Mouse (Mus musculus) liver, embryonic 11.5 days (tissue): ENCODE measurements around the gene Pex10. TPM values are rescaled to one million over a fixed set of nuclear protein-coding genes. Genes with fewer than 3 reads are reported as not detected.
"Not testable (repeated sequence)": the region's sequence is repeated elsewhere in the genome, so short reads cannot be mapped to it uniquely, and the experiment has no call there.

Experiments used
- ATAC-seq: fragments of 200-750 bp; cut with Nextera tagmentation; replicated peaks from 2 replicates; pipeline ENCODE4 v1.8.0; 2017; ENCODE audit warnings: moderate number of reproducible peaks, mild to moderate bottlenecking, moderate TSS enrichment, moderate library complexity; ENCODE audit not compliant: low FRiP score
- DNase-seq: peaks from one replicate; pipeline ENCODE4 v3.0.0-alpha.2; 2017; ENCODE audit warnings: low spot score
- H3K27ac ChIP-seq: fragments of 300-500 bp; sonication (generic); 2 replicates; pipeline ENCODE4 v1.5.1; 2014; ENCODE audit warnings: mild to moderate bottlenecking, low read depth, low read length, control low read depth
- H3K27me3 ChIP-seq: fragments of 300-500 bp; sonication (generic); replicated peaks from 2 replicates; pipeline ENCODE4 v1.6.1; 2014; ENCODE audit warnings: low read length, mixed read lengths; ENCODE audit not compliant: control insufficient read depth, insufficient read depth
- H3K36me3 ChIP-seq: fragments of 300-500 bp; sonication (generic); 2 replicates; pipeline ENCODE4 v1.6.1; 2014; ENCODE audit warnings: mild to moderate bottlenecking, low read length, moderate library complexity, mixed read lengths; ENCODE audit not compliant: control insufficient read depth, insufficient read depth
- H3K4me1 ChIP-seq: fragments of 300-500 bp; sonication (generic); replicated peaks from 2 replicates; pipeline ENCODE4 v1.6.1; 2014; ENCODE audit warnings: low read length, mixed read lengths; ENCODE audit not compliant: control insufficient read depth, insufficient read depth
- H3K4me2 ChIP-seq: fragments of 300-500 bp; sonication (generic); 2 replicates; pipeline ENCODE4 v1.6.1; 2014; ENCODE audit warnings: mild to moderate bottlenecking, control low read depth, moderate library complexity
- H3K4me3 ChIP-seq: fragments of 300-500 bp; sonication (generic); 2 replicates; pipeline ENCODE4 v1.5.1; 2014; ENCODE audit warnings: low read depth, low read length, control low read depth
- H3K9ac ChIP-seq: fragments of 300-500 bp; sonication (generic); 2 replicates; pipeline ENCODE4 v1.6.1; 2014; ENCODE audit warnings: low read depth, low read length, control low read depth
- H3K9me3 ChIP-seq: fragments of 300-500 bp; sonication (generic); 2 replicates; pipeline ENCODE4 v1.6.1; 2016; ENCODE audit warnings: low read length, inconsistent platforms, mixed read lengths; ENCODE audit not compliant: control insufficient read depth
- WGBS: fragments of 180-500 bp; shearing (Covaris S2); extraction: QIAGEN DNeasy Blood & Tissue Kit; methylation state at CpG from one replicate; pipeline ENCODE4 v1.1.7; 2014; 5-methylcytosine and 5-hydroxymethylcytosine counted together
- polyA plus RNA-seq: library from polyadenylated mRNA; unstranded; fragments of >200 nt; fragmentation: Nextera tagmentation; extraction: Ambion mirVana; gene quantifications from 2 replicates; pipeline ENCODE4 v1.2.1, GENCODE M21; 2014

Pex10 gene
- polyA plus RNA-seq, 1 experiment from 2014 or later: 7.2 TPM

- no peak overlapping the region for H3K4me2 ChIP-seq
- no peak for DNase-seq
- WGBS: 92% methylated on average over 13 of the region's 13 CpGs
- no peak overlapping the region for H3K9ac ChIP-seq
- no peaks in the 10 kb centered on the region for H3K27me3 ChIP-seq
- H3K4me3 ChIP-seq: no peak overlapping the region
- no peak for ATAC-seq
- H3K36me3 ChIP-seq: peaks cover 37% of the 10 kb centered on the region
- H3K9me3 ChIP-seq: no peaks in the 10 kb centered on the region
- no peak overlapping the region for H3K27ac ChIP-seq
- peaks cover 10% of the 10 kb centered on the region; the same call in 1 of the 2 replicates for H3K4me1 ChIP-seq
These were observed 3.4 kb downstream of the Pex10 start for GRCm38 (mm10) chr4:155070199-155070598.

GRCm38 (mm10) chr4:155070921-155071320 is 4.1 kb downstream of the Pex10 start:
- Histone ChIP-seq H3K36me3 (peaks cover 45% of the 10 kb centered on the region), H3K9ac (no peak overlapping the region), H3K4me3 (no peak overlapping the region), H3K27ac (no peak overlapping the region), H3K4me1 (peaks cover 10% of the 10 kb centered on the region; the same call in 1 of the 2 replicates), H3K27me3 (no peaks in the 10 kb centered on the region), H3K4me2 (no peak overlapping the region), H3K9me3 (no peaks in the 10 kb centered on the region)
- DNase-seq (no peak), ATAC-seq (no peak)
- 92% methylated on average over 5 of the region's 5 CpGs for WGBS

DNA sequence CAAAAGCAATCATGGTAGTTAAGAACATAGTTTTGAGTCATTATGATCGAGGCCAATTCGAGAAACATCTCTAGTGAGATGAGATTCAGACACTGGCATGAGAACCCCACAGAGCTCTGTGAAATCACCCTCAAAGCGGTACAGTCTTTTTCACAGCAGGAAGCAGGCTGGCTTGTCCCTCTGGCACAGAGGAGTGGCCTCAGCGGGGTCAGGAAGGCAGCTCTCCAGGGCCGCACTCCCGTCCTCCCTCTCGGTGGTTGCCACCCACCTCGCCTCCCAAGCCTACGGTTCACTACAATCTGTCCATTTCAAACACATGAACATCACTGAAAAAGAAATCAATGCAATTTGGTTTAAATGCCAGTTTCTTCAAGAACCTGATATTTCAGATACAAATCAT is 7.6 kb downstream of the Pex10 start:
- Histone ChIP-seq H3K27ac (no peak overlapping the region), H3K9me3 (no peaks in the 10 kb centered on the region), H3K36me3 (peaks cover 52% of the 10 kb centered on the region), H3K4me3 (no peak overlapping the region), H3K4me1 (no peaks in the 10 kb centered on the region), H3K9ac (no peak overlapping the region), H3K4me2 (no peak overlapping the region), H3K27me3 (no peaks in the 10 kb centered on the region)
- 86% methylated on average over 9 of the region's 9 CpGs for WGBS
- ATAC-seq: no peak
- DNase-seq: no peak

GRCm38 (mm10) chr4:155075137-155075536 is 8.3 kb downstream of the Pex10 start:
- no peaks in the 10 kb centered on the region for H3K9me3 ChIP-seq
- no peak overlapping the region for H3K27ac ChIP-seq
- no peak overlapping the region for H3K4me2 ChIP-seq
- no peaks in the 10 kb centered on the region for H3K27me3 ChIP-seq
- no peak overlapping the region for H3K9ac ChIP-seq
- DNase-seq (no peak), ATAC-seq (no peak)
- H3K4me1 ChIP-seq: no peaks in the 10 kb centered on the region
- WGBS: 92% methylated on average over 9 of the region's 9 CpGs
- no peak overlapping the region for H3K4me3 ChIP-seq
- H3K36me3 ChIP-seq: peaks cover 52% of the 10 kb centered on the region

DNA sequence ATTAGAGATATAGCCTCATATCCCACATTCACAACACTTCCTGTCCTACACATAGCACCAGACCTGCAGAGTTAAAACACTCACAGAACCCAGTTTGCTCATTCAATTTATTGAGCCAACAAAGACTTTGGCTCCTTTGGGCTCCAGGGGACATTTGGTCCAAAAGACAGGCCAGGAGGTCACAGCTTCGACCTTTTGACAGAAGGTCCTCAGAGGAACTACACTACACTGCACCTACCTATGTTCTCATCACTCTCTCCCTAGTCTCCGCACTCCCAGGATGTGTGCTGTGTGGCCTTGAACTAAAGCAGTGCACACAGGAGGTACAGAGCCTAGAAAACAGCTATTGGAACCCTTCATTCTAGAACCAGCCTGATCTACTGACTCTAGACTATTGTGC is 9.0 kb downstream of the Pex10 start:
- 75% methylated on average over 2 of the region's 2 CpGs for WGBS
- no peak overlapping the region for H3K9ac ChIP-seq
- H3K4me3 ChIP-seq: no peak overlapping the region
- H3K9me3 ChIP-seq: no peaks in the 10 kb centered on the region
- no peak overlapping the region for H3K27ac ChIP-seq
- H3K4me1 ChIP-seq: no peaks in the 10 kb centered on the region
- H3K27me3 ChIP-seq: no peaks in the 10 kb centered on the region
- DNase-seq (no peak), ATAC-seq (no peak)
- H3K36me3 ChIP-seq: peaks cover 51% of the 10 kb centered on the region
- no peak overlapping the region for H3K4me2 ChIP-seq

DNA sequence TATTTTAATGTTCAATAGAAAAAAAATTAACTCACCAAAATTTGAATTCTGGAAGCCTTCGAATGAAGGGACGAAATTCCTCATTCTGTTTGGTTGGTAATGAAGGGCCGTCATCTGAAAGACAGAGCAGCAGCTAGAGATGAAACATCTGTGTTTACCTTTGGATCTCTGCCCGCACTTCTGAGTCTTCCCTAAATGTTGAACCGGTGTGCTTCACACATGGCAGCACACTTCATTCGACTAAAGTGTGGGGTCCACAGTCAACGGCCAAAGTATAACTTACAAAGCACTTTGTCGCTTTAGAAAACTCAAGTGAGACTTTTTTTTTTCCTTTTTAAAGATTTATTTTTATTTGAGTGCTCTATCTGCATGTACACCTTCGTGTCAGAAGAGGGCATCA is 9.9 kb downstream of the Pex10 start:
- H3K4me3 ChIP-seq: no peak overlapping the region
- no peak overlapping the region for H3K4me2 ChIP-seq
- H3K27me3 ChIP-seq: no peaks in the 10 kb centered on the region
- H3K9ac ChIP-seq: no peak overlapping the region
- H3K36me3 ChIP-seq: peaks cover 47% of the 10 kb centered on the region
- no peak overlapping the region for H3K27ac ChIP-seq
- no peaks in the 10 kb centered on the region for H3K9me3 ChIP-seq
- DNase-seq: no peak
- 90% methylated on average over 9 of the region's 9 CpGs for WGBS
- ATAC-seq: no peak
- no peaks in the 10 kb centered on the region for H3K4me1 ChIP-seq

DNA sequence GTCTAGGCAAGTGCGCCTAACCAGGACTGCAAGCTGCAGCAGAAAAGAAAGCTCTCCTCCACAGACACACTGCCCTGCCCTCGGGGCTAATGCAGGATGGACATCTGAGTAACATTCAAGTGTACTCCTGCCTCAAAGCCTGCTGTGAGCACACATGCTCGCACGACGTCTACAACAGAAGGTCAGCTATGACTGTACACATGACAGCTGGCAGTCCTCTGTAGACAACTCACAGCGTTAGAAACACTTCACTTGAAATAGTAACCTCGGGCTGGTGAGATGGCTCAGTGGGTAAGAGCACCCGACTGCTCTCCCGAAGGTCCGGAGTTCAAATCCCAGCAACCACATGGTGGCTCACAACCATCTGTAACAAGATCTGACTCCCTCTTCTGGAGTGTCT is 12.0 kb downstream of the Pex10 start:
- H3K9me3 ChIP-seq, H3K27ac ChIP-seq, H3K4me2 ChIP-seq, H3K4me3 ChIP-seq, H3K9ac ChIP-seq, H3K27me3 ChIP-seq, ATAC-seq, DNase-seq, H3K4me1 ChIP-seq: not testable (repeated sequence)
- peaks cover 39% of the 10 kb centered on the region for H3K36me3 ChIP-seq
- WGBS: 91% methylated on average over 10 of the region's 10 CpGs

DNA sequence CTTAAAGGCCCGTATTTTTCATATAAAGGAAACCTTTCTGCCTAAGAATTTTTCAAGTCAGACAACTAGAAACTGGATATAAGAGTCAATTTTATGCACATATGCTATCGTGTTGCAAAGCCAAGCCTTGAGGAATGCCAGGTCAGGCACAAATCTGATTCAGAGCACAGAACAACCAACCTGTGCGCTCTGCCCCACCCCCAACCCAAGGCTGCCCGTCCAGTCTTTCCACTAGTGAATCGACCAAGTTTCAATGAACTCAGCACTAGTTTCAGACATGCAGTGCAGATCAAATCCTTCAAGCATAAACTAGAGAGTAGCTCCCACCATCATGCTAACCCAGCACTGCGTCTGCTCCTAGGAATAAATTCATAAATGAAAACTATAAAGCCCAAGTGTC is 12.8 kb downstream of the Pex10 start:
- Histone ChIP-seq H3K36me3 (peaks cover 39% of the 10 kb centered on the region), H3K4me2 (no peak overlapping the region), H3K4me3 (no peak overlapping the region), H3K9me3 (no peaks in the 10 kb centered on the region), H3K9ac (no peak overlapping the region), H3K4me1 (peaks cover 12% of the 10 kb centered on the region), H3K27ac (no peak overlapping the region), H3K27me3 (no peaks in the 10 kb centered on the region)
- ATAC-seq (no peak), DNase-seq (no peak)
- 92% methylated on average over 6 of the region's 6 CpGs for WGBS

DNA sequence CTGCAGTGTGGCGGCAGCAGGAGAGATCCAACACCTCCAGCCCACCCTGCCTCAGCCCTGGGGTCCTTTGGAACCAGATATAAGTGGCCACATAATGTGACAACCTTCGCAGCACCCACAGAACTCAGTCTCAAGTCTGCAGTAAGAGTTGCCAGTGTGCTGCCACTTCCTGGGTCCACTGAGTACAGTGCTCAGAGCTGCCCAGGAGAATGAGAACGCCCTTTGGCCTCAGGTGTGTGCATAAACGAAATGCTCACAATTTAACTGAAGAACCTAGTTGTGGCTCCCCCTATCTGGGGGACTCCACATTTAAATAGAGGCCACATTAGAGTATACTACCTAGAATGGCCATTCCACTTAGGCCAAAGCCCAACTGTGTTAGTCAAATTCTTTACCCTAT is 16.7 kb downstream of the Pex10 start:
- H3K4me2 ChIP-seq: 0 out of 2 replicates have a peak overlapping the region, but pooled peaks have one; percentile 7
- WGBS: 87% methylated on average over 4 of the region's 4 CpGs
- no peak overlapping the region for H3K9ac ChIP-seq
- H3K4me3 ChIP-seq: no peak overlapping the region
- peaks cover 25% of the 10 kb centered on the region for H3K4me1 ChIP-seq
- peaks cover 17% of the 10 kb centered on the region for H3K36me3 ChIP-seq
- ATAC-seq (no peak), DNase-seq (no peak)
- no peaks in the 10 kb centered on the region for H3K9me3 ChIP-seq
- no peaks in the 10 kb centered on the region for H3K27me3 ChIP-seq
- H3K27ac ChIP-seq: no peak overlapping the region; the same call in 1 of the 2 replicates
